Mouse (Mus musculus) intestine, postnatal 0 days (tissue): ENCODE results near the gene Vmn2r34. TPM values are rescaled to one million over a fixed set of nuclear protein-coding genes. Genes with fewer than 3 reads are reported as not detected.
"Not testable (repeated sequence)": the region's sequence is repeated elsewhere in the genome, so short reads cannot be mapped to it uniquely, and the experiment has no call there.

Source experiments
- ATAC-seq: fragments of 200-750 bp; cut with Nextera tagmentation; 2 replicates; pipeline ENCODE4 v1.8.0; 2017; ENCODE audit warnings: mild to moderate bottlenecking, moderate TSS enrichment, moderate library complexity
- H3K27ac ChIP-seq: fragments of 300-500 bp; sonication (generic); 2 replicates; pipeline ENCODE4 v1.5.1; 2014; ENCODE audit warnings: mild to moderate bottlenecking, low read depth, low read length, moderate library complexity
- H3K27me3 ChIP-seq: fragments of 300-500 bp; sonication (generic); replicated peaks from 2 replicates; pipeline ENCODE4 v1.6.1; 2014; ENCODE audit warnings: low read length, mixed read lengths; ENCODE audit not compliant: control insufficient read depth, insufficient read depth
- H3K36me3 ChIP-seq: fragments of 300-500 bp; sonication (generic); 2 replicates; pipeline ENCODE4 v1.6.1; 2014; ENCODE audit warnings: mild to moderate bottlenecking, moderate library complexity; ENCODE audit not compliant: control insufficient read depth, insufficient read depth
- H3K4me1 ChIP-seq: fragments of 300-500 bp; sonication (generic); replicated peaks from 2 replicates; pipeline ENCODE4 v1.6.1; 2014; ENCODE audit warnings: antibody characterized with exemption, low read length, mixed read lengths; ENCODE audit not compliant: control insufficient read depth, insufficient read depth
- H3K4me2 ChIP-seq: fragments of 300-500 bp; sonication (generic); replicated peaks from 2 replicates; pipeline ENCODE4 v1.6.1; 2014; ENCODE audit warnings: low read depth, mild to moderate bottlenecking, moderate library complexity
- H3K4me3 ChIP-seq: fragments of 300-500 bp; sonication (generic); 2 replicates; pipeline ENCODE4 v1.5.1; 2014; ENCODE audit warnings: low read depth, low read length
- H3K9ac ChIP-seq: fragments of 300-500 bp; sonication (generic); 2 replicates; pipeline ENCODE4 v1.6.1; 2014; ENCODE audit warnings: mild to moderate bottlenecking, low read depth, low read length
- H3K9me3 ChIP-seq: fragments of 300-500 bp; sonication (generic); 2 replicates; pipeline ENCODE4 v1.6.1; 2016; ENCODE audit warnings: mixed run types; ENCODE audit not compliant: control insufficient read depth
- WGBS: fragments of 180-500 bp; shearing (Covaris S2); extraction: QIAGEN DNeasy Blood & Tissue Kit; methylation state at CpG from one replicate; pipeline ENCODE4 v1.1.7; 2014; 5-methylcytosine and 5-hydroxymethylcytosine counted together
- polyA plus RNA-seq: library from polyadenylated mRNA; unstranded; fragments of >200 nt; fragmentation: Nextera tagmentation; extraction: Ambion mirVana; gene quantifications from 2 replicates; pipeline ENCODE4 v1.2.1, GENCODE M21; 2015

The Vmn2r34 gene
- not detected in 2 replicates for polyA plus RNA-seq

DNA sequence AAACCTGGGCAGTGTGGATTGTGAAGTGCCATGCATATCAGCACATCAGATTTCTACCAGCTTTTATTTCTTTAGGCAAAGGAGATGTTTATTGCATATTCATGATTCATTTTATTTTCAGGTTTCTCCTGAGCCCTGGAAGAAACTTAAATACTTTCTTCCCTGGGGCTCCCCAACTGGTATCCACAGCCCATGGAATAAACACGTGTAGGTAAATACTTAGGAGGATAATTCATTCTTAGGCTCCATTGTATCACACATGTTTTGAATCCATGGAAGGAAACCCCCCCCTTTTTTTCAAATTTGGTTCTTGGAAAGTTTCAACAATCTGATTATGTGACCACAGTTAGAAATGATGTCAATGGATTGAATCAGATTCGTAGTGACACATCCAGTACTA lies at the start of gene Vmn2r34:
Vmn2r34 (minus strand) TSS at position 101 of the 400 bp plus-strand sequence.
- not testable (repeated sequence) for H3K9me3 ChIP-seq, H3K27ac ChIP-seq, H3K36me3 ChIP-seq, H3K9ac ChIP-seq, ATAC-seq, H3K27me3 ChIP-seq, H3K4me3 ChIP-seq, H3K4me2 ChIP-seq, H3K4me1 ChIP-seq
- whole genome bisulfite sequencing: no CpG with 5 or more reads among the region's 2 CpGs

DNA sequence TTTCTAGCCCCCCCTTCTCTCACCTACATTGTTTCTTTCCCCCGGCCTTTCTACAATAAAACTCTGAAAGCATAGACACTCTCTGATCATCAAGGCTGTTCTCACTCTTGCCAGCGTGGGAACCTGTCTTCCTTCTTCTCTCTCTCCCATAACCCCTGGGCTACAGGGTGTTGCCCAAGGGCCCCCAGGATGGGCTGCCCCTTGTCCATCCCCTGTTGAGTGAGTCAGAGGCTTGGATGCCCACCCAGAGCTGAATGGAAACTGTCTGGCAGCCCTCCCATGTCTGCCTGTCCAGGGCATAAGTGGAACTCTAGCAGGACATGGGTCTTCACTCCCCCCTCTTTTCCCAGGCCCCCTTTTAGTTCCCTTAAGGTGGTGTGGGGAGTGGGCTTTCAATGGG lies 15.3 kb downstream of the Vmn2r34 start:
- 69% methylated on average over 2 of the region's 2 CpGs for WGBS
- ATAC-seq, H3K4me2 ChIP-seq, H3K9me3 ChIP-seq, H3K4me3 ChIP-seq, H3K9ac ChIP-seq, H3K36me3 ChIP-seq, H3K27ac ChIP-seq, H3K4me1 ChIP-seq, H3K27me3 ChIP-seq: not testable (repeated sequence)

Other genes with a start within 250 kb of the Vmn2r34 start
- gene Vmn2r32, start 209.5 kb downstream of the Vmn2r34 start, polyA plus RNA-seq: not detected in 2 replicates
- gene Vmn2r33, start 122.7 kb downstream of the Vmn2r34 start, polyA plus RNA-seq: not detected in 2 replicates
- gene Vmn2r35, start 130.4 kb upstream of the Vmn2r34 start, polyA plus RNA-seq: not detected in 2 replicates
- not detected in 2 replicates for gene Vmn2r36, start 213.0 kb upstream of the Vmn2r34 start, polyA plus RNA-seq